Mouse (Mus musculus) cerebellum, adult 9-10 months (tissue): ENCODE data around the gene Sphk1.

ENCODE experiments used
- DNase-seq: peaks from one replicate; pipeline ENCODE4 v3.0.0; 2022

Sphk1 gene

GRCm38 (mm10) chr11:116581376-116581814 lies 50.7 kb downstream of the Sphk1 start, which contains the start of gene Ube2o:
Ube2o (minus strand) TSS chr11:116581447.
- DNase-seq, result peak; percentile 82

GRCm38 (mm10) chr11:116585682-116586081 lies 55.0 kb downstream of the Sphk1 start:
- no peak for DNase-seq
